Mouse (Mus musculus) embryonic fibroblast, embryonic 13.5 days (primary cell): ENCODE measurements around the gene Atp6v0d1. TPM values are rescaled to one million over a fixed set of nuclear protein-coding genes. Genes with fewer than 3 reads are reported as not detected.
"Not testable (repeated sequence)": the region's sequence is repeated elsewhere in the genome, so short reads cannot be mapped to it uniquely, and the experiment has no call there.

Experiments
- H3K27ac ChIP-seq: 2 replicates; pipeline ENCODE4 v1.5.1; 2012; ENCODE audit warnings: low read length, control low read depth, inconsistent platforms; ENCODE audit not compliant: insufficient read depth
- H3K4me1 ChIP-seq: 2 replicates; pipeline ENCODE4 v1.6.1; 2011; ENCODE audit warnings: low read length; ENCODE audit not compliant: control insufficient read depth, insufficient read depth
- H3K4me3 ChIP-seq: 2 replicates; pipeline ENCODE4 v1.5.1; 2011; ENCODE audit warnings: mild to moderate bottlenecking, control low read depth, low read length; ENCODE audit not compliant: insufficient read depth
- CTCF ChIP-seq: IDR thresholded peaks from 2 replicates; pipeline ENCODE4 v1.5.1; 2011; ENCODE audit warnings: mild to moderate bottlenecking, control low read depth, low read length, moderate library complexity, borderline replicate concordance; ENCODE audit not compliant: insufficient read depth
- POLR2A ChIP-seq: IDR thresholded peaks from 2 replicates; pipeline ENCODE4 v1.6.1; 2011; ENCODE audit warnings: low read depth, mild to moderate bottlenecking, control low read depth, low read length, moderate library complexity
- polyA plus RNA-seq: library from polyadenylated mRNA; stranded (reverse); fragments of >200 nt; gene quantifications from 2 replicates; pipeline ENCODE4 v1.2.4, GENCODE M21; 2011; ENCODE audit warnings: low read depth; ENCODE audit not compliant: missing spikeins, insufficient read length

Gene Atp6v0d1
- polyA plus RNA-seq, 1 experiment: 134 TPM

DNA sequence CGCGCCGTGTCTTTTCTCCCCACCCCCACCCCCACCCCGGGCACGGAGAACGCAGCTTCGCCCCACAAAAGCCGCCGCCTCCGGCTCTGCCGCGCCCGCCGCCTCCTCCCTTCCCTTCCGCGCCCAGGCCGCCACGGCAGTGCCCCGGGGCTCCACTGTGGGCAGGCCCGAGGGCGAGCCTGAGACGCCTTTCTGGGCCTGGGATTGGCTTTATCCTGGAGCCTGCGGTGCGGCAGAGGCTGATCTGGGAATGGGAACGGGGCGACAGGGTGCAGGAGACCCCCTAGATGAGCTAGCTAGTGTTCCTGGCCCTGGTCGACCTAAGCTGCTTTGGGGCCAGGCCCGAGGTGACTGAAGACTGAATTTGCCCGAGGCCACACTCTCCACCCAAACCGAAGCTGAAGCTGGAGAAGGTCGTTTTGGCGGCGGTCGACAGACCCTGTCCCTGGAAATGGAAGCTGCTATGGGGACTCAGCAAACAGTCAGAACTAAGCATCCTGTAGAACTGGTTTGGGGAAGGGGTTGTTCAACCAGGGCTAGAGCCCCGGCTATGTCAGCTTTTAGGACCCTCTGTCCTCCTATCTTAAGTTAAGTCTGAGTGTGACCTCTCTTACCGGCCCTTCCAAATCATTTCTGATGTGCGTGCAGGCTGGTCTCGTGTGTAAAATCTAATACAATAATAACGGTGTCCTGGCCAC lies 39.8 kb upstream of the Atp6v0d1 start:
- TF ChIP-seq CTCF (no peak), POLR2A (no peak)
- H3K4me1 ChIP-seq: peaks cover 2% of the 10 kb centered on the region; the same call in 1 of the 2 replicates
- H3K4me3 ChIP-seq: peak overlapping the region; percentile 89
- H3K27ac ChIP-seq: peak overlapping the region; percentile 87

GRCm38 (mm10) chr8:105604804-105605381 lies 39.0 kb upstream of the Atp6v0d1 start, which contains the start of gene Ripor1:
Ripor1 (plus strand) TSS chr8:105605255.
- peak; percentile 87 for TF ChIP-seq POLR2A
- TF ChIP-seq CTCF: peak; percentile 47; the same call in 1 of the 2 replicates
- peaks cover 2% of the 10 kb centered on the region; the same call in 1 of the 2 replicates for H3K4me1 ChIP-seq
- peak within 1 kb of the TSS; percentile 87 for H3K27ac ChIP-seq
- peak within 1 kb of the TSS; percentile 89 for H3K4me3 ChIP-seq

GRCm38 (mm10) chr8:105602540-105602939 lies 36.7 kb upstream of the Atp6v0d1 start:
- not testable (repeated sequence) for H3K4me3 ChIP-seq, H3K4me1 ChIP-seq, H3K27ac ChIP-seq

DNA sequence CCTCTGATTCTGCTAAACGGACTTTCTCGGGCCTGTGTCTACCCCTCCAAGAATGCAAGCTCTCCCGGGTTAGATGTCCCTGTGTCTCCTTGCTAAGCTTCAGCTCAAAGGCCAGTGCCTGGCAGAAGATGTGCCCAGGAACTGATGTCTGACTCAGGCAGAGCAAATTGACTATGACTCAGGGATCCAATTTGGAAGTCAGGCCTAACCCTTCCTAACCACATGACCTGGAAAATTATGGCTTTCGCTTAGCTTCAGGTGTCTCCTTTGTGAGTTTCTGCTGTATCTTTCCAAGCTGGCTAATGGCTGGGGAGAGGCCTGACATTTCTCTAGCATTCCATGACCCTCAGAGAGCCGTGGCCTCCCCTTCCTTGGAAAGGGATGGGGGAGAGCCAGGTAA lies 35.5 kb upstream of the Atp6v0d1 start:
- H3K4me3 ChIP-seq: no peak overlapping the region
- TF ChIP-seq POLR2A (no peak), CTCF (no peak)
- no peak overlapping the region for H3K27ac ChIP-seq
- peaks cover 2% of the 10 kb centered on the region; the same call in 1 of the 2 replicates for H3K4me1 ChIP-seq

GRCm38 (mm10) chr8:105598777-105599176 lies 32.9 kb upstream of the Atp6v0d1 start:
- H3K4me1 ChIP-seq: peaks cover 7% of the 10 kb centered on the region
- TF ChIP-seq POLR2A: no peak
- no peak for TF ChIP-seq CTCF
- no peak overlapping the region for H3K27ac ChIP-seq
- no peak overlapping the region for H3K4me3 ChIP-seq

DNA sequence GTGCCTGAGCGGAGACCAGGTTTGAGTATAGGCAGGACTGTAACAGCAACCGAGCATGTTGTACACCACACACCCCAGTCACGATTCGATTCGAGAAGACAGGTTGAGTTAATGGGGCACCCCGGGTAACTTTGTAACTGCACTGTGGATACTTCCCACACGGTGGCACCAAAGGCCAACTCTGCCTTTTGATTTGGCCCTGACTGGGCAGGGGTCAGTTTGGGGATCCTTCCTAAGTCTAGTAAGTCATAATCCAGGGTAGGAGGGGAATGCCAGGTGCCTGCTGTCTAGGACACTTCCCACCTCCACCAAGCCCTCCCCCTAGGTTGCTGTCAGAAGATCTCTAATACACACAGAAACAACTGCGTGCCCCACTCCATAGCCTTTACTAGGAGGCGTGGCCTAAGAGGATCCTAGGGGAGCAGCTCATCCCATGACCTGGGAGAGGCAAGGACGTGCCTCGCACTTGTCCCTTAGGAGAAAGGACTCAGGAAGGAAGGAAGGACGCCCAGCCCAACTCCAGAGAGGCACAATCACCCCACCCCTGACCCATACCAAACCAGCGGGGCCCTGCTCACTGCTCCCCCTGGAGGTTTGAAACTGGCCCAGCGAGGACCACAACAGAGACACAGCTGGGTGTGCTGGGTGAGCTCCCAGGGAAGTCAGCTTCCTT lies 30.7 kb upstream of the Atp6v0d1 start:
- TF ChIP-seq POLR2A (no peak), CTCF (peak; percentile 57; the same call in 1 of the 2 replicates)
- H3K4me1 ChIP-seq: peaks cover 13% of the 10 kb centered on the region
- H3K27ac ChIP-seq: no peak overlapping the region
- no peak overlapping the region for H3K4me3 ChIP-seq

DNA sequence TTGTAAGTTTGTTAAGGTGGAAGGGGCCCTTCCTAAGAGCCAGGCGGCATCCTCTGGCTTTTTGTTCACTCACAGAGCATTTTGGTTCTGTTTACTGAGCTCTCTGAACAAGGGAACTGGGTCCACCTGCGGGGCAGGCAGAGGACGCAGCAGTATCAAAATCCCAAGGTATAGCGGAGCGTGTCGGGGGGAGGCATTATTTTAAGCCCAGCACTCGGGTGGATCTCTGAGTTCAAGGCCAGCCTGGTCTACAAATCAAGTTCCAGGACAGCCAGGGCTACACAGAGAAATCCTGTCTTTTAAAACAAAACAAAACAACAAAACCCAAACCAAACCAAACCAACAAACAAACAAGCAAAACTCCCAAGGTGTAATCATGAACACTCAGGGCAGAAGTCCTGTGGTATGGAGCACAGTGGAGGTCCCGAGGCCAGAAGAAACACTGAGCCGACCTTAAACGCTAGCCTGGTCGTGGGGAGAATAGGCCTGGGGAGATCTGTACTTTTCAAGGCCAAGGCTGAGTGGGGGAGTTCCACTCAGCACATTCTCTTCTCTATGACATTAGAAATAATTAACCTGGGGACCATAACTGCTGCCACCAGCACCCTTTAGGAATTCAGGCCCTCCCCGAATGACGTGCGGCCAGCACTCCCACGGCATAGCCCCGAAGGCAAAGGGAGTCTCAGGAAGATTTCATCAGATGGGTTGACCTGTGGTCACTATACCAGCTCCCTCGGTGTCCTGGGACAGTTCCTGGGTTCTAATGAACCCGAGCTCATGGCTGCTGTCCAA lies 28.8 kb upstream of the Atp6v0d1 start:
- TF ChIP-seq POLR2A (no peak), CTCF (no peak)
- peak overlapping the region; percentile 95 for H3K27ac ChIP-seq
- peaks cover 11% of the 10 kb centered on the region for H3K4me1 ChIP-seq
- peak overlapping the region; percentile 48 for H3K4me3 ChIP-seq

GRCm38 (mm10) chr8:105593859-105594258 lies 28.0 kb upstream of the Atp6v0d1 start:
- Histone ChIP-seq H3K4me1 (peaks cover 11% of the 10 kb centered on the region), H3K27ac (peak overlapping the region; percentile 95), H3K4me3 (peak overlapping the region; percentile 48)
- no peak for TF ChIP-seq CTCF
- peak; percentile 66 for TF ChIP-seq POLR2A

DNA sequence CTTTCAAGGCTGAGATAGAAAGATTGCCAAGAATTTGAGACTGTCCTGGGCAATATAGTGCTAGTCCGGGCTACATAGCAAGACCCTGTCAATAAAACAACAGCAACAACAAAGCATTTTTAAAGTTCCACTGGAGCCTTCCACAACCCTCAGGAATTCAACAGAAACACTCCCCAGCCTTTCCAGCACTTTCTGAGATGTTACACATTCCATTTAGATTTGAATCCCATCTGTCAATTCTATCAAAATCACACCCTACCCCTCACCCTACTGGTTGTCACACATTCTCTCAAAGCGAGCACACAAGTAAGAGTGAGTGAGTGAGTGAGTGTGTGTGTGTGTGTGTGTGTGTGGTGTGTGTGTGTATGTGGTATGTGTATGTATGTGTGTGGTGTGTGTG lies 26.6 kb upstream of the Atp6v0d1 start:
- H3K27ac ChIP-seq: peak overlapping the region; percentile 97
- TF ChIP-seq CTCF: no peak
- no peak for TF ChIP-seq POLR2A
- H3K4me1 ChIP-seq: peaks cover 11% of the 10 kb centered on the region
- no peak overlapping the region for H3K4me3 ChIP-seq
